Mouse (Mus musculus) heart, embryonic 13.5 days (tissue): ENCODE results near the gene Gjc1. TPM values are rescaled to one million over a fixed set of nuclear protein-coding genes. Genes with fewer than 3 reads are reported as not detected.

Experiments
- ATAC-seq: fragments of 200-750 bp; cut with Nextera tagmentation; 2 replicates; pipeline ENCODE4 v1.8.0; 2017; ENCODE audit warnings: moderate TSS enrichment; ENCODE audit not compliant: insufficient number of reproducible peaks, low FRiP score, low TSS enrichment; ENCODE audit errors: extremely low read depth
- H3K27ac ChIP-seq: fragments of 300-500 bp; sonication (generic); replicated peaks from 2 replicates; pipeline ENCODE4 v1.5.1; 2015; ENCODE audit warnings: moderate library complexity, mild to moderate bottlenecking, inconsistent platforms
- H3K27me3 ChIP-seq: fragments of 300-500 bp; sonication (generic); replicated peaks from 2 replicates; pipeline ENCODE4 v1.6.1; 2015; ENCODE audit warnings: mild to moderate bottlenecking, inconsistent platforms
- H3K36me3 ChIP-seq: fragments of 300-500 bp; sonication (generic); 2 replicates; pipeline ENCODE4 v1.6.1; 2015; ENCODE audit warnings: mild to moderate bottlenecking, inconsistent platforms
- H3K4me1 ChIP-seq: fragments of 300-500 bp; sonication (generic); 2 replicates; pipeline ENCODE4 v1.6.1; 2015; ENCODE audit warnings: inconsistent platforms
- H3K4me2 ChIP-seq: fragments of 300-500 bp; sonication (generic); 2 replicates; pipeline ENCODE4 v1.6.1; 2015; ENCODE audit warnings: inconsistent platforms, mild to moderate bottlenecking, moderate library complexity
- H3K4me3 ChIP-seq: fragments of 300-500 bp; sonication (generic); 2 replicates; pipeline ENCODE4 v1.5.1; 2015; ENCODE audit warnings: moderate library complexity, mild to moderate bottlenecking, inconsistent platforms
- H3K9ac ChIP-seq: fragments of 300-500 bp; sonication (generic); 2 replicates; pipeline ENCODE4 v1.6.1; 2015; ENCODE audit warnings: inconsistent platforms, mild to moderate bottlenecking, moderate library complexity
- H3K9me3 ChIP-seq: fragments of 300-500 bp; sonication (generic); 2 replicates; pipeline ENCODE4 v1.6.1; 2016; ENCODE audit warnings: inconsistent platforms
- WGBS: fragments of 180-500 bp; shearing (Covaris S2); methylation state at CpG from one replicate; pipeline ENCODE4 v1.1.7; 2015; ENCODE audit warnings: mixed read lengths; 5-methylcytosine and 5-hydroxymethylcytosine counted together
- polyA plus RNA-seq: library from polyadenylated mRNA; unstranded; fragments of >200 nt; fragmentation: Nextera tagmentation; extraction: Ambion mirVana; gene quantifications from 2 replicates; pipeline ENCODE4 v1.2.1, GENCODE M21; 2015

The Gjc1 gene
- polyA plus RNA-seq, 1 experiment from 2014 or later = 46.5 TPM

DNA sequence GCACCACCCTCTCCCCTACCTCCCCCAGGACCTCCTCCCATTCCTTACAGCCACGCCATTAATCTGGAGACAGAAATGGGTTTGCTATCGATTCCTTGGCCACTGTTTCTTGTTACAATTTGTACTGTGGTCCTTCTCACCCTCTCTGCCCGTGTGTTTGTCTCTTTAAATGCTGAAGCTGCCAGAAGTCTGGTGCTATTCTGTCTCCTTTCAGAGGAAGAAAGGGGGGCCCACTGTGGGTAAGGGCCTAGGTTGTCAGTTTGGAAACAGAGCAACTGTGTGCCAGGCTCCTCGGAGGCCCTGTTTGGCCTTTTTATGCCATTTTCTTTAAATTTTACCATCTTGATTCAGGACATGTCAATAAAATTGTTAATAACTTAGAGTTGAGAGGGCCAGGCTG, 65.1 kb downstream of the Gjc1 start:
- peak overlapping the region; percentile 57 for H3K9ac ChIP-seq
- H3K4me1 ChIP-seq = peaks cover 29% of the 10 kb centered on the region
- H3K27ac ChIP-seq = no peak overlapping the region
- no peak for ATAC-seq
- WGBS = 45% methylated on average over 4 of the region's 4 CpGs
- no peak overlapping the region; the same call in 1 of the 2 replicates for H3K4me3 ChIP-seq
- H3K9me3 ChIP-seq = no peaks in the 10 kb centered on the region
- H3K27me3 ChIP-seq = peaks cover 12% of the 10 kb centered on the region
- no peaks in the 10 kb centered on the region for H3K36me3 ChIP-seq
- peak overlapping the region; percentile 56 for H3K4me2 ChIP-seq

DNA sequence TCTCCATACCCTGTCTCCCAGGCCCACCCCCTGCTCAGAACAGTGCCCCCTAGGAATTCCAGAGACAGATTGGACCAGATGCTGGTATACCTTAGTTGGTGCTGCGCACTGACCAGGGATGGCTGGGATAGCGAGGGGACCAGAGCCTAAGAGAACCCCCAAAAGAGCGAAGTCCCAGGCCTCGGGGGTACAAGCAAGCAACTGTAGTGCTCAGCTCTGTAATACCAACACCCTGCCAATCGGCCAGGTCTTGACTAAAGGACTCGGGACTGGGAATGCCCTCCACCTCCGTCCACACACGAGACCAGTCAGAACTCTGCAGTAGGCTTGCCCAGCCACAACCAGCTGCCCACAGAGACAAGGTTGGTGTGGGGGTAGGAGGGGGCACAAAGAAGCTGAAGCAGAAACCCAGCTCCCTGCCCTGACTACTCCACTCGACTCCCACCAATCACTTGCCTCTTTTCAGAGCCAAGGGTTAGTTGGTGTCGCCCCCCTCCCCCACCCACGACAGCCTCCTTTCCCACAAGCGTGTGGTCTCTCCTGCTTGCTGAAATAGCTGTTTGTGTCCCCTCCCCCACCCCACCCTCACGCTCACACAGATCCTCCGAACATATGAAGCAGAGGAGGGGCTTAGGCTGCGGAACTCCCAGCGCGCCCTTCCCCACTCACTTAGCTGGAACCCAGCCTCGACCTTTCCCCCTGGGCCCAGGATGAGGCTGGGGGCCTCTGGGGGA, 65.7 kb downstream of the Gjc1 start:
- peak overlapping the region; percentile 57 for H3K9ac ChIP-seq
- H3K9me3 ChIP-seq = no peaks in the 10 kb centered on the region
- no peak overlapping the region; the same call in 1 of the 2 replicates for H3K4me3 ChIP-seq
- no peaks in the 10 kb centered on the region for H3K36me3 ChIP-seq
- 48% methylated on average over 18 of the region's 18 CpGs for WGBS
- peaks cover 24% of the 10 kb centered on the region for H3K4me1 ChIP-seq
- peaks cover 11% of the 10 kb centered on the region for H3K27me3 ChIP-seq
- no peak for ATAC-seq
- H3K4me2 ChIP-seq = peak overlapping the region; percentile 56
- no peak overlapping the region for H3K27ac ChIP-seq

DNA sequence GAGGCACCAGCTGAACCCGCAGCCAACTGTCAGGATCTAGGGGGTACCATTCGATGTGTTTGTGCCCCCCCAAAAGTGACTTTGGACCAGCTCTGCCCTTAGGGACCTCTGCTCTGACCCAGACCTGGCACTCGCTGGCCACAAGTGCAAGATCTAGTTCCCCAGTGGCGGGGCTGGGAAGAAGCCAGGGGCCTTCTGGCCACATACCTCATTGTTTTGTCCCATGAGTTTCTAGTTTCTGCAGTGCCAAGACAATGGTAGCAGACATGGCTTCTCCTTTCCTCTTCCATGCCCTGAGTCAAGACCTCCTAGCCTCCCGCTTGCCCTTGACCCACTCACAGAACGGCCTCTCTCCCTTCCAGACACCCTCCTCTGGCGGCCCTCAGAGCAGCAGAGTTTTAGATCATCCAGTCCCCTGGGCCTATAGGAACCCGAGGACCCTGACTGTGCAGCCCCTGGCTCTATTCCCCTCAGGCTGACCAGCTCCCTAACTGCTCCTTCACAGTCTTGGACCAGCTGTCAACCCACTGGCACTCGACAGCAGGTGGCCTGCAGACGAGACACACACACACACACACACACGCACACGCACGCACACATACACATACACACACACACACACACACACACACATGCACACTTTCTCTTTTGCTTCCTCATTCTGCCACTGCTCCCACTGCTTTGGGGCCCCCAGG, 66.5 kb downstream of the Gjc1 start:
- no peak overlapping the region for H3K4me2 ChIP-seq
- no peak; the same call in 1 of the 2 replicates for ATAC-seq
- H3K27me3 ChIP-seq = peaks cover 11% of the 10 kb centered on the region
- H3K36me3 ChIP-seq = no peaks in the 10 kb centered on the region
- H3K9ac ChIP-seq = no peak overlapping the region
- H3K9me3 ChIP-seq = no peaks in the 10 kb centered on the region
- no peak overlapping the region for H3K27ac ChIP-seq
- H3K4me3 ChIP-seq = no peak overlapping the region
- H3K4me1 ChIP-seq = peaks cover 24% of the 10 kb centered on the region
- whole genome bisulfite sequencing = 67% methylated on average over 13 of the region's 13 CpGs

DNA sequence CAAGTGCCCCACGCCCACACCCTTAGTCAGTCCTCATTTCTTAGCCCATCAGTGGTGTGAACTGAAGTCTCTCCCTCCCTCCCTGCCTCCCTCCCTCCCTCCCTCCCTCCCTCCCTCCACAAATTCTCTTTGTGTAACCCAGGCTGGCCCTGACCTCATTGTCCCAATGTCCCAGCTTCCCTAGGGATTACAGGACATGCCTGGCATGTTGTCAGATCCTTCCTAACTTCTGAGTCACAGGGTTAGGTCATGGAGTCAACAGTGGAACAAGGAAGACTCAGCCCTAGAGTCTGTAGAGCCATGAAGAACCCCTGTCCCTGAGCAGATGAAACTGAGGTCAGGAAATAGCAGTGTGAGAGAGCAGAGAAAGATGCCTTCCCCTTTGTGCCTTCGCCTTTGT, 69.8 kb downstream of the Gjc1 start:
- 71% methylated on average over 2 of the region's 2 CpGs for WGBS

More for the DNA sequence above, 69.8 kb downstream of the Gjc1 start:
- no peak overlapping the region for H3K27ac ChIP-seq
- H3K4me1 ChIP-seq = peaks cover 16% of the 10 kb centered on the region
- peaks cover 11% of the 10 kb centered on the region for H3K27me3 ChIP-seq
- H3K4me2 ChIP-seq = no peak overlapping the region
- H3K9ac ChIP-seq = no peak overlapping the region
- H3K4me3 ChIP-seq = no peak overlapping the region
- H3K36me3 ChIP-seq = no peaks in the 10 kb centered on the region
- no peak for ATAC-seq
- no peaks in the 10 kb centered on the region for H3K9me3 ChIP-seq

Other genes starting within 250 kb of the Gjc1 start
- 10.5 and 13.8 TPM in 2 replicates for gene Gm11627, start 240.2 kb downstream of the Gjc1 start, polyA plus RNA-seq
- gene Fzd2, start 215.3 kb downstream of the Gjc1 start, polyA plus RNA-seq = 19.1 and 22.0 TPM in 2 replicates
- 1.2 and 1.5 TPM in 2 replicates for gene Meioc, start 156.0 kb downstream of the Gjc1 start, polyA plus RNA-seq
- gene Ccdc43, start 121.9 kb downstream of the Gjc1 start, polyA plus RNA-seq = 31.9 and 36.1 TPM in 2 replicates
- 6.7 and 7.3 TPM in 2 replicates for gene Adam11, start 58.3 kb downstream of the Gjc1 start, polyA plus RNA-seq
- gene Higd1b, start 16.1 kb upstream of the Gjc1 start, polyA plus RNA-seq = not detected in 2 replicates
- gene Eftud2, start 61.3 kb upstream of the Gjc1 start, polyA plus RNA-seq = 119 and 125 TPM in 2 replicates
- gene Ccdc103, start 61.5 kb upstream of the Gjc1 start, polyA plus RNA-seq = 0.71 and 0.88 TPM in 2 replicates
- not detected in 2 replicates for gene Fam187a, start 65.5 kb upstream of the Gjc1 start, polyA plus RNA-seq
- gene Gfap, start 81.2 kb upstream of the Gjc1 start, polyA plus RNA-seq = 0.19 and 0.38 TPM in 2 replicates
- gene Kif18b, start 105.4 kb upstream of the Gjc1 start, polyA plus RNA-seq = 7.0 and 7.3 TPM in 2 replicates
- gene C1ql1, start 127.0 kb upstream of the Gjc1 start, polyA plus RNA-seq = 0.71 and 0.74 TPM in 2 replicates
- 39.7 and 47.3 TPM in 2 replicates for gene Nmt1, start 208.5 kb upstream of the Gjc1 start, polyA plus RNA-seq
- 95.9 and 101 TPM in 2 replicates for gene Dcakd, start 208.6 kb upstream of the Gjc1 start, polyA plus RNA-seq